Mouse (Mus musculus) urinary bladder, adult 2 months (tissue): ENCODE measurements around the gene Mylk2. TPM values are rescaled to one million over a fixed set of nuclear protein-coding genes. Genes with fewer than 3 reads are reported as not detected.

ENCODE experiments used
- DNase-seq: peaks from one replicate; pipeline ENCODE4 v3.0.0; 2022; ENCODE audit warnings: low spot score
- polyA plus RNA-seq: library from polyadenylated mRNA; depleted of rRNA; stranded (reverse); fragments of >200 nt; gene quantifications from 2 replicates; pipeline ENCODE4 v1.2.3, GENCODE M21; 2012; rRNA removed

Gene Mylk2
- polyA plus RNA-seq, 1 experiment: 0.34 TPM

DNA sequence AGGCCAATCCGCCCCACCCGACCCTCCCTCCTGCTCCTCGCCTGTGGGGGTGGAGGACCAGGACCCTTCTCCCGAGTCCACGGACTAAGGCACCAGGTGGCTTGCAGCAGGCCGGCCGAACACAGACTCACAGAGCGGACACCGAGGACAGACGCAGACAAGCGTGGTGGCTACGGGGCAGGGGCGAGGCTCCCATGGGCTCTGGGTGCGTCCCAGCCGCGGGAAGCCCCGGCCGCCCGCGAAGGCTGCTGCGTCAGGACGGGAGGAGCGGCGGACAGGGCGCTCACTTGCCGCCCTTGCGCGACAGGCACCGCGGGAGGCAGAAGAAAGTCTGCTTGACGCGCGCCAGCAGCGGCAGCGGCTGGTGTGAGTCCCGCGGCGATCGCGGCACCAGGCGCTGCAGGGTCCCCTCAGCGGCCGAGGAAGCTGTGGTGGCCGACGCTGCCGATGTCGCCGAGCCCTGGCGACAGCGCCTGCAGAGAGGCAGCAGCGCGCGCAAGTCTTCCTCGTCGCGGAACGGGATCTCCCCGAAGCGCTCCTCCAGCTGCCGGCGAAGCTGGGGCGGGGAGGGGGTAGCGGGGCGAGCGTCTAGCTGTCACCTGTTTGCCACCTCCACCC lies 31.9 kb downstream of the Mylk2 start:
- DNase-seq: no peak

DNA sequence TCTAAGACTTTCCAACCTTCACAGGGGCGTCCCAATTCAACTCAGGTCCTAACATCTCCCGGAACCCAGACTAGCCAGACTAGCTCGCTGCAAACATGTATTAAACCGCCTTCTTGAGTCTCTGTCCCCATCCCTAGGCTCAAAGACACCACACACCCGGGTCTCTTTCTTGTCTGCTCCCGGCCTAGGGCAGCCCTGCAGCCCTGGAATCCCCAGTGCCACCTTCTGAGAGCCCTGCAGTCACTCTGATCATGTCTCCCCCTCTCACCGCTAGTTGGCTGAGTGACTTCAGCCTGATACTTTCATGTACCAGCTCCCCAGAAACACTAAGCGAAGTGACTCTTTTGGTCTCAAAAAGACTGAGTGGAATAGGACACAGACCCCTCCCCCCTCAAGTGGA lies 32.4 kb downstream of the Mylk2 start:
- no peak for DNase-seq

DNA sequence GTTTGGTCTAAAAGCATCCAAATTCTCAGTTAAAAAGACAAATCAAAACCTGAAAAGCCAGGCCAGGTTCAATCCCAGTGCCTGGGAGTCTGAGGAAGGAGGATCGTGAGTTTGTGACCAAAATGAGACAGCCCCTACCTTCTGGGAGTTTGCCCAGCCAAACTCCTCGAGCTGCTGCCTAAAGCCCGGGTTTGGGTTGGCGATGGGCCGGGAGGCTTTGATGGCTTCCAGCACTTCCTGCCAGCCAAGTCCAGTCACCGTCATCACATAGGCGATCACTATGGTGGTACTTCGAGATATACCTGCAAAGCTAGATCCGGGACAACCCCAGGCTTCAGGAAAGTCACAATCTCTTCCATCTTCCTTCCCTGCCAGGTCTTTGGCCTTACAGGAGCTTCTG lies 32.9 kb downstream of the Mylk2 start:
- no peak for DNase-seq

GRCm38 (mm10) chr2:152947098-152947497 lies 35.9 kb downstream of the Mylk2 start:
- DNase-seq: no peak

DNA sequence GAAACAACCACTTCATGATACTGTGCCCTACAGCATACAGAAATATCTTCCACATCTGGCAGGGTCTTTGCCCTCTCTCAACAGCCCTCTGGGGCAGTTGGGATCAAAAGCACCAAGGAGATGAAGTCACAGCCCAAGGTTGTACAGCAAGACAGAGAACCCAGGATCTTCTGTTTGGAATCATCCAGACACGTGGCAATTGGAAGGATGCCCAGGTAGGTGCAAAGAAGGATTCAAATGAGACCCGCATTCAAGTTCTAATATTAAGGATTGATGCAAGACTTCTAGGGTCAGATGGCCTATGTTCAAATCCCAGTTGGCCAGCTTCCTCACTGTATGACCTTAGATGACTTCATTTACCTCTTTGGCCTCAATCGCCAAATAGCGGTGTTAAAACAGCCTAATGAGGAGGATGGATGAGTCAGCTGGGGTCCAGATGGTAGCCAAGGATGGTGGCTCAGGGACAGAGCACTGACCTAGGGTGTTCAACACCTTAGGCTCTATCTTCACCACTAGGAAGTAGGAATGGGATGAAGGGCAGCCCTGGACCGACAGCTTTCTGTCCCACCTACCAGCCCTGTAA lies 37.4 kb downstream of the Mylk2 start:
- no peak for DNase-seq

DNA sequence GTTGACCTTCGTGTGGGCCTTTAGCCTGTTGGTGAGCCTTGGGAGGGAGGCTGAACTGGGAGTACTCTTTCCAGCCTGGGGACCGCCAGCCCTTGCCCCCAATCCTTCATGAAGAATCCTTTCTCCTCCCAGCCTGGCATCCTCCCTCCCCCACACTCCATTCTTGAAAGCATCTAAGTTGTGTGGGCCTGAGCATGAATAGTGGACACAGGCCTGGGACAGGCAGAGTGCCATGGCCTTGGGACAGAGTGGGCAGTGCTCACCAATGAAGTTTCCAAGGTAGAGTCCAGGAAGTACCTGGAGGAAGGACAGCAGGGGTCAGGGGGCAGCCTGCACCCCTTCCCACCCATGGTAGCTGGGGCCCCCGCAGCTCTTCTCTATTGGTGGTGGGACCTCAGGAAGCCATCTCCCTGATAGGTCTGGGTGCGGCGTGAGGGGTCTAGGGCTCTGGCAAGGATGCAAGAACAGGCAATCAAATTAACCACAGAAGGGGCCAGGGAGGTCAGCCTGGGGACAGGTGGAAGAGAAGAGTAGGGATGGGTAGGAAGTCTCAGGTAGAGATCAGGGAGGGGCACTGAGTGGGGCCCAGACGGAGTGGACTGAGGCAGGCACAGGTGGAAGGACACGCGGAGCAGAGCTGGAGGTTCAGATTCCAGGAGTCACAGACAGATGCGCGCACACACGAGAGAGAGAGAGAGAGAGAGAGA lies 39.4 kb downstream of the Mylk2 start:
- no peak for DNase-seq

DNA sequence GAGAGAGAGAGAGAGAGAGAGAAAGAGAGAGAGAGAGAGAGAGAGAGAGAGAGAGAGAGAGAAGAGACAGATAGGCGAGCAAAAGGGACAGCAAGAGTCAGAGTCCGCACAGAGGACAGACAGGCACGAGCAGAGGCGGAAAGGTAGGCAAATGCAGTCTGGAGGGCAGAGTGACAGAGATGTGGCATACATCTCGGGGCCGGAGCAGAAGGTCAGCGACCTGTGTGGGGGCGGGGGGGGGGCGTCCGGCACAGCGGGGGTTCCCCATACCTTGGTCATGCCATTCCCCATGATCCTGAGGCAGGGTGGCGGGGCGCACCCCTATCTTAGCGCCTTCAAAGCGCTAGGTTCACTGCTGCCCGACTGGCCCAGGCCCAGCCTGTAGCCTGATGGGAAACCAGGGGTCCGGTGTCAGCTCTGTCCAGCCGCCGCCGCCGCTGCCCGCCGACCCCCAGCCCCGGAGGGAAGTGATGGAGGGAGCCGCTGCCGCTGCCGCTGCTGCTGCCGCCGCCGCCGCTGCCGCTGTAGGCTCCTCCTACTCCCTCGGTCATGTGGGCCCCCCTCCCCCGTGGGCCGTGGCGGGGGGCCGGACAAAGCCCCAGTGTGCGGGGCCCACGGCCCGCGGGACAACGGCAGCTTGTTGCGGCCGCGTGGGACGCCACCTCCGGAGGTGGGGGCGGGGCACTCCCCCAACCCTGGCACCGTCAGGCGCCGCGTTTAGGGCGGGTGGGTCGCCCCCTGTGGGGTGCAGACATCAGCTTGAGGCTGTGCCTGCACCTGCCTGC lies 40.1 kb downstream of the Mylk2 start, which contains the start of gene Dusp15:
Gene Dusp15, minus strand, starts transcription at position 634 of the 785 bp plus-strand sequence.
- DNase-seq: no peak

DNA sequence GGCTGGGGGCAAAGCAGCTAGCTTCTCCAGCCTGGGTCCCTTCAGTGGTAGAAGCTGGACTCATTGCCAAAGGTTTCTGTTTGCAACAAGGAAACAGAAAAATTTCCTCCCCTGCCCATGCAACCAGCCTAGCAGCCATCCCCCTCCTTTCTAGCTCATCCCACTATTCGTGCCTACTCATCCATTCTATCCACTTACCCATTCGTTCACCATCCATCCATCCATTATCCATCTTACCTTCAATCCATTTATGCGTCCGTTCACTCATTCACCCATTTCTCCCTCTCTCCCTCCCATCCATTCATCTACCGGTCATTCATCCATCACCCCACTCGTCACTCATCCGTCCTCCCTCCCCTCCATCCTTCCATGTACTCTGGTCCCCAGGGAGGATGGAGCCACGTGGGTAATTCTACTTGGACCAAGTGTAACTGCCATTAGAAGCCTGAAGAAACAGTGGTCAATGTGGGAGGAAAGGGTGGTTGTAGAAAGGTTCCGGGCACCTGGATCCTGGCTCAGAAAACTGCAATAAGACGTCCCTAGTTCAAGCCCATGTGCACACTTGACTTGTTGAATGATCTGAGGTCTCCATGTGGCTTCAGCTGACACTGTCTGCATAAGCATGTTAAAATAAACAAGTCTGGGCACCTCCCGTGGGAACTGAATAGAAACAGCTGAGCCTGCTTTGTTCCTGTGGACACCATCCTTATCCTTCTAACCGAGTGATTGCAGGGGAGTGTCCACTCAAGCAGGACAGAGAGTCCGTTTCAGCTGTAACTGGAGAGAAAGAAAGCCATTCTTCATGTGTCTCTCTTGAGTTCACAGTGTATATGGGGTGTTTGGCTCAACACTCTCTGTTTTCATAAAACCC lies 40.9 kb downstream of the Mylk2 start:
- no peak for DNase-seq

- no peak for DNase-seq
Observed at GRCm38 (mm10) chr2:152958116-152958515, 47.0 kb downstream of the Mylk2 start.

DNA sequence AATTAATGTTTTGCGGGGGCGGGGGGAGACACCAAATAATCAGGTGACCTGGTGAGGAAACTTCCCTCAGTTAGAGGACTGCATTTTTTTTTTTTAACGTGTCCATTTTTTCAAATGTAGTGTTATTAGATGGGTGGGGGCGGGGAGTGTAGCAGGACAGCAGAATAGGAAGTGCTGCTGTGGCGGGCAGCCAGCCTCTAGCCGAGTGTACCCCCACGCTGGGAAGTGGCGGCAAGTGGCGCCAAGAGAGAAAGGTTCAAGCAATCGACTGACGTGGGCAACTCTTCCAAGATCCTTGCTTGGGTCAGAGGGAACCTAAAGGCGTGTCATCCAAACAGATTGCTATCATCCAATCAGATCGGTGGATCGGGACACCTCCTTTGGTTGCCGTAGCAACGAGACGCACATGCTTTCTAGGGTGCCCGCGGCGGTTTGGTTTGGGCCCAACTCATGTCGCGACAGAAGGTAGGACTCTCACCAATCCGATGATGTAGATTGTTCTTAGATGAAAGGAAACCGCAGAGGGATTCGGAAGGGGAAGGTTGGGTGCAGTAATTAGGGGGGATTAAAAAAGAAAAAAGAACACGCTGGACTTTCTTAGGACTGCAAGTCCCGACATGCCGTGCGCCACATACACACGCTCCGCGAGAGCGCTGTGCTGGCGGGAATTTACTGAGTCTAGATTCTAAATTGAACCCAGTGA lies 51.1 kb downstream of the Mylk2 start, which contains the start of gene Ttll9:
Gene Ttll9, plus strand, starts transcription at position 395 of the 703 bp plus-strand sequence.
- DNase-seq: peak; percentile 31

GRCm38 (mm10) chr2:152965555-152965954 lies 54.4 kb downstream of the Mylk2 start:
- DNase-seq: no peak

Other genes with a start within 250 kb of the Mylk2 start
- gene H13, start 241.9 kb upstream of the Mylk2 start, polyA plus RNA-seq: 64.3 and 67.2 TPM in 2 replicates
- 17.1 and 17.8 TPM in 2 replicates for gene Mcts2, start 224.3 kb upstream of the Mylk2 start, polyA plus RNA-seq
- 416 and 633 TPM in 2 replicates for gene Id1, start 175.1 kb upstream of the Mylk2 start, polyA plus RNA-seq
- gene Cox4i2, start 157.2 kb upstream of the Mylk2 start, polyA plus RNA-seq: 9.6 and 10.0 TPM in 2 replicates
- 76.7 and 88.6 TPM in 2 replicates for gene Bcl2l1, start 79.6 kb upstream of the Mylk2 start, polyA plus RNA-seq
- 3.0 and 3.2 TPM in 2 replicates for gene Tpx2, start 63.4 kb upstream of the Mylk2 start, polyA plus RNA-seq
- gene Foxs1, start 21.9 kb downstream of the Mylk2 start, polyA plus RNA-seq: 1.3 and 1.9 TPM in 2 replicates
- 0.13 and 0.61 TPM in 2 replicates for gene Dusp15, start 40.3 kb downstream of the Mylk2 start, polyA plus RNA-seq
- gene Ttll9, start 51.1 kb downstream of the Mylk2 start, polyA plus RNA-seq: 0.04 and 0.12 TPM in 2 replicates
- 96.1 and 115 TPM in 2 replicates for gene Pdrg1, start 104.1 kb downstream of the Mylk2 start, polyA plus RNA-seq
- gene Xkr7, start 120.5 kb downstream of the Mylk2 start, polyA plus RNA-seq: 0.03 and 0.04 TPM in 2 replicates
- 12.4 and 15.5 TPM in 2 replicates for gene Ccm2l, start 154.6 kb downstream of the Mylk2 start, polyA plus RNA-seq
- 4.0 and 4.3 TPM in 2 replicates for gene Hck, start 197.1 kb downstream of the Mylk2 start, polyA plus RNA-seq
- 32.9 and 40.1 TPM in 2 replicates for gene Tm9sf4, start 250.0 kb downstream of the Mylk2 start, polyA plus RNA-seq